Mouse (Mus musculus) brown adipose tissue, adult 24 weeks (tissue): ENCODE measurements around the gene Get4. TPM values are rescaled to one million over a fixed set of nuclear protein-coding genes. Genes with fewer than 3 reads are reported as not detected.
A peak's percentile ranks its signal among the peaks of the same experiment; 100 is the strongest.

Source experiments
- H3K27ac ChIP-seq: fragments of 200-500 bp; replicated peaks from 2 replicates; pipeline ENCODE4 v1.5.1; 2012; ENCODE audit warnings: low read depth, mild to moderate bottlenecking, low read length
- H3K4me1 ChIP-seq: fragments of 200-500 bp; 2 replicates; pipeline ENCODE4 v1.6.1; 2012; ENCODE audit warnings: low read length, mixed read lengths; ENCODE audit not compliant: control insufficient read depth, insufficient read depth, insufficient read length
- H3K4me3 ChIP-seq: fragments of 200-500 bp; 2 replicates; pipeline ENCODE4 v1.5.1; 2012; ENCODE audit warnings: low read depth, mild to moderate bottlenecking, low read length, moderate library complexity; ENCODE audit not compliant: insufficient read depth
- polyA plus RNA-seq: library from polyadenylated mRNA; stranded (reverse); fragments of >200 nt; gene quantifications from 2 replicates; pipeline ENCODE4 v1.2.4, GENCODE M21; 2012; ENCODE audit not compliant: missing spikeins, insufficient read depth, insufficient read length

Gene Get4
- polyA plus RNA-seq, result 36.7 and 41.1 TPM in 2 replicates

- Histone ChIP-seq H3K27ac (peak within 1 kb of the TSS; percentile 80), H3K4me1 (peaks cover 30% of the 10 kb centered on the region), H3K4me3 (peak within 1 kb of the TSS; percentile 84)
These were observed at the start of gene Get4 for GRCm38 (mm10) chr5:139252081-139252909. TSS of gene Get4 (plus strand) at chr5:139252324.

GRCm38 (mm10) chr5:139203312-139203711, 48.8 kb upstream of the Get4 start:
- no peak overlapping the region for H3K27ac ChIP-seq
- peaks cover 30% of the 10 kb centered on the region for H3K4me1 ChIP-seq
- no peak overlapping the region for H3K4me3 ChIP-seq

GRCm38 (mm10) chr5:139206081-139206480, 46.0 kb upstream of the Get4 start:
- H3K4me1 ChIP-seq, result peaks cover 26% of the 10 kb centered on the region
- no peak overlapping the region for H3K27ac ChIP-seq
- H3K4me3 ChIP-seq, result no peak overlapping the region

- Histone ChIP-seq H3K27ac (no peak overlapping the region), H3K4me3 (no peak overlapping the region)
These were observed 45.6 kb upstream of the Get4 start for GRCm38 (mm10) chr5:139206525-139206924.

GRCm38 (mm10) chr5:139208183-139208582, 43.9 kb upstream of the Get4 start:
- peaks cover 24% of the 10 kb centered on the region; the same call in 1 of the 2 replicates for H3K4me1 ChIP-seq
- no peak overlapping the region for H3K27ac ChIP-seq
- no peak overlapping the region for H3K4me3 ChIP-seq

More at GRCm38 (mm10) chr5:139206525-139206924, 45.6 kb upstream of the Get4 start:
- peaks cover 26% of the 10 kb centered on the region for H3K4me1 ChIP-seq

GRCm38 (mm10) chr5:139208871-139209684, 43.0 kb upstream of the Get4 start:
- Histone ChIP-seq H3K27ac (no peak overlapping the region), H3K4me3 (no peak overlapping the region), H3K4me1 (peaks cover 26% of the 10 kb centered on the region; the same call in 1 of the 2 replicates)

GRCm38 (mm10) chr5:139209685-139210026, 42.5 kb upstream of the Get4 start:
- H3K4me1 ChIP-seq, result peaks cover 26% of the 10 kb centered on the region; the same call in 1 of the 2 replicates
- H3K27ac ChIP-seq, result no peak overlapping the region
- H3K4me3 ChIP-seq, result no peak overlapping the region

GRCm38 (mm10) chr5:139211737-139212385, 40.3 kb upstream of the Get4 start:
- no peak overlapping the region for H3K27ac ChIP-seq
- peaks cover 10% of the 10 kb centered on the region; the same call in 1 of the 2 replicates for H3K4me1 ChIP-seq
- no peak overlapping the region for H3K4me3 ChIP-seq

GRCm38 (mm10) chr5:139214298-139214697, 37.8 kb upstream of the Get4 start:
- Histone ChIP-seq H3K4me1 (peaks cover 7% of the 10 kb centered on the region; the same call in 1 of the 2 replicates), H3K27ac (no peak overlapping the region), H3K4me3 (no peak overlapping the region)

- peaks cover 9% of the 10 kb centered on the region; the same call in 1 of the 2 replicates for H3K4me1 ChIP-seq
- no peak overlapping the region for H3K4me3 ChIP-seq
- no peak overlapping the region for H3K27ac ChIP-seq
These were observed 36.9 kb upstream of the Get4 start for GRCm38 (mm10) chr5:139215184-139215583.

GRCm38 (mm10) chr5:139216121-139216520, 36.0 kb upstream of the Get4 start:
- Histone ChIP-seq H3K4me1 (peaks cover 13% of the 10 kb centered on the region; the same call in 1 of the 2 replicates), H3K4me3 (no peak overlapping the region), H3K27ac (no peak overlapping the region)

- no peak overlapping the region for H3K4me3 ChIP-seq
- H3K4me1 ChIP-seq, result peaks cover 15% of the 10 kb centered on the region; the same call in 1 of the 2 replicates
- H3K27ac ChIP-seq, result no peak overlapping the region
These were observed 35.4 kb upstream of the Get4 start for GRCm38 (mm10) chr5:139216774-139217173.

- Histone ChIP-seq H3K4me3 (no peak overlapping the region), H3K4me1 (peaks cover 9% of the 10 kb centered on the region; the same call in 1 of the 2 replicates), H3K27ac (peak overlapping the region; percentile 93)
These were observed 32.1 kb upstream of the Get4 start for GRCm38 (mm10) chr5:139220006-139220515.

GRCm38 (mm10) chr5:139220610-139221009, 31.5 kb upstream of the Get4 start:
- Histone ChIP-seq H3K4me3 (no peak overlapping the region), H3K27ac (peak overlapping the region; percentile 93), H3K4me1 (peaks cover 9% of the 10 kb centered on the region; the same call in 1 of the 2 replicates)
